Mouse (Mus musculus): ENCODE measurements around the gene Immp2l.

Gene Immp2l

GRCm38 (mm10) chr12:41182856-41183255, 159.0 kb downstream of the Immp2l start:
- no peak for DNase-seq (ENCODE audit: low spot score)

GRCm38 (mm10) chr12:41185060-41185459, 161.2 kb downstream of the Immp2l start:
- no peak for DNase-seq (ENCODE audit: low spot score)

- DNase-seq (ENCODE audit: low spot score): no peak
These were observed 161.6 kb downstream of the Immp2l start for GRCm38 (mm10) chr12:41185509-41185908.

GRCm38 (mm10) chr12:41192829-41193228, 168.9 kb downstream of the Immp2l start:
- DNase-seq (ENCODE audit: low spot score): no peak

GRCm38 (mm10) chr12:41196374-41196773, 172.5 kb downstream of the Immp2l start:
- DNase-seq (ENCODE audit: low spot score): no peak

- DNase-seq (ENCODE audit: low spot score): no peak
These were observed 191.3 kb downstream of the Immp2l start for GRCm38 (mm10) chr12:41215186-41215585.

- no peak for DNase-seq (ENCODE audit: low spot score)
These were observed 198.0 kb downstream of the Immp2l start for GRCm38 (mm10) chr12:41221893-41222292.

GRCm38 (mm10) chr12:41223686-41224085, 199.8 kb downstream of the Immp2l start:
- no peak for DNase-seq (ENCODE audit: low spot score)

GRCm38 (mm10) chr12:41224538-41224937, 200.6 kb downstream of the Immp2l start:
- DNase-seq (ENCODE audit: low spot score): no peak

GRCm38 (mm10) chr12:41231966-41232365, 208.1 kb downstream of the Immp2l start:
- DNase-seq (ENCODE audit: low spot score): no peak

GRCm38 (mm10) chr12:41237880-41238279, 214.0 kb downstream of the Immp2l start:
- DNase-seq (ENCODE audit: low spot score): no peak

- DNase-seq (ENCODE audit: low spot score): no peak
These were observed 217.3 kb downstream of the Immp2l start for GRCm38 (mm10) chr12:41241221-41241620.

- DNase-seq (ENCODE audit: low spot score): no peak
These were observed 224.4 kb downstream of the Immp2l start for GRCm38 (mm10) chr12:41248254-41248653.

- DNase-seq (ENCODE audit: low spot score): no peak
These were observed 226.2 kb downstream of the Immp2l start for GRCm38 (mm10) chr12:41250123-41250522.

- no peak for DNase-seq (ENCODE audit: low spot score)
These were observed 234.0 kb downstream of the Immp2l start for GRCm38 (mm10) chr12:41257905-41258304.

GRCm38 (mm10) chr12:41259608-41260007, 235.7 kb downstream of the Immp2l start:
- DNase-seq (ENCODE audit: low spot score): no peak

GRCm38 (mm10) chr12:41274136-41274535, 250.2 kb downstream of the Immp2l start:
- DNase-seq (ENCODE audit: low spot score): no peak

- DNase-seq (ENCODE audit: low spot score): no peak
These were observed 251.5 kb downstream of the Immp2l start for GRCm38 (mm10) chr12:41275361-41275760.

- no peak for DNase-seq (ENCODE audit: low spot score)
These were observed 254.0 kb downstream of the Immp2l start for GRCm38 (mm10) chr12:41277896-41278295.

GRCm38 (mm10) chr12:41289047-41289446, 265.2 kb downstream of the Immp2l start:
- DNase-seq (ENCODE audit: low spot score): no peak

- no peak for DNase-seq (ENCODE audit: low spot score)
These were observed 283.1 kb downstream of the Immp2l start for GRCm38 (mm10) chr12:41307015-41307414.

GRCm38 (mm10) chr12:41308726-41309680, 285.1 kb downstream of the Immp2l start:
- no peak for DNase-seq (ENCODE audit: low spot score)

GRCm38 (mm10) chr12:41313391-41313790, 289.5 kb downstream of the Immp2l start:
- no peak for DNase-seq (ENCODE audit: low spot score)
